In genomic region chr14:55884713-55885113, GRCm38 (mm10) we compare ENCODE assay signal across 8 mouse cellular contexts. TPM values are rescaled to one million over a fixed set of nuclear protein-coding genes. Genes with fewer than 3 reads are reported as not detected.
A peak's percentile ranks its signal among the peaks of the same experiment; 100 is the strongest.
DNase-seq lines count a peak whose midpoint lies in the region; ATAC-seq and TF ChIP-seq lines count a peak whose summit lies in the region.

Gene Khnyn (plus strand): TSS chr14:55884947.

- peak; percentile 92 for ATAC-seq in embryonic facial prominence, embryonic 15.5 days (ENCODE audit: insufficient number of reproducible peaks, low FRiP score, low TSS enrichment, low read depth)
- ATAC-seq in limb, embryonic 13.5 days (ENCODE audit: low FRiP score, low read depth), result peak; percentile 94
- ATAC-seq in midbrain, embryonic 15.5 days (replicated peaks), result peak; percentile 91

- peaks cover 33% of the 10 kb centered on the region for H3K36me3 ChIP-seq in embryonic facial prominence, embryonic 15.5 days
- H3K36me3 ChIP-seq in limb, embryonic 13.5 days, result peaks cover 37% of the 10 kb centered on the region
- peaks cover 17% of the 10 kb centered on the region; the same call in 1 of the 2 replicates for H3K36me3 ChIP-seq in midbrain, embryonic 15.5 days (replicated peaks)

- no peaks in the 10 kb centered on the region for H3K27me3 ChIP-seq in embryonic facial prominence, embryonic 15.5 days
- H3K27me3 ChIP-seq in limb, embryonic 13.5 days, result no peaks in the 10 kb centered on the region
- no peaks in the 10 kb centered on the region for H3K27me3 ChIP-seq in midbrain, embryonic 15.5 days (replicated peaks)

- TF ChIP-seq CTCF in bone marrow, adult 2 months (IDR thresholded peaks at IDR 0.05; ENCODE audit: control insufficient read depth, insufficient read depth, low read length), result no peak

- peak within 1 kb of the TSS; percentile 81 for H3K4me3 ChIP-seq in bone marrow, adult 2 months (replicated peaks; ENCODE audit: control insufficient read depth, low read depth, low read length)
- peak within 1 kb of the TSS; percentile 69 for H3K4me3 ChIP-seq in embryonic facial prominence, embryonic 15.5 days (replicated peaks)
- peak within 1 kb of the TSS; percentile 80 for H3K4me3 ChIP-seq in limb, embryonic 13.5 days
- peak within 1 kb of the TSS; percentile 81 for H3K4me3 ChIP-seq in midbrain, embryonic 15.5 days

- H3K4me2 ChIP-seq in embryonic facial prominence, embryonic 15.5 days (replicated peaks), result peak within 1 kb of the TSS; percentile 78
- H3K4me2 ChIP-seq in limb, embryonic 13.5 days (replicated peaks), result peak within 1 kb of the TSS; percentile 84
- peak within 1 kb of the TSS; percentile 91 for H3K4me2 ChIP-seq in midbrain, embryonic 15.5 days

- peak; percentile 77; the same call in 1 of the 2 replicates for TF ChIP-seq POLR2A in bone marrow, adult 2 months (IDR thresholded peaks at IDR 0.05; ENCODE audit: borderline replicate concordance, control insufficient read depth, low read depth, low read length)

- peak within 1 kb of the TSS; percentile 98 for H3K27ac ChIP-seq in bone marrow, adult 2 months (ENCODE audit: control insufficient read depth, insufficient read depth, low read depth, low read length, poor library complexity)
- H3K27ac ChIP-seq in embryonic facial prominence, embryonic 15.5 days (replicated peaks), result peak within 1 kb of the TSS; percentile 91
- H3K27ac ChIP-seq in limb, embryonic 13.5 days, result peak within 1 kb of the TSS; percentile 90
- peak within 1 kb of the TSS; percentile 64 for H3K27ac ChIP-seq in midbrain, embryonic 15.5 days

- DNase-seq in A20 (ENCODE audit: low read depth, low spot score), result peak; percentile 94
- DNase-seq in heart, adult 8-10 months (ENCODE audit: low spot score), result peak; percentile 91
- peak; percentile 96 for DNase-seq in kidney, adult 9 months
- peak; percentile 84 to 87 for DNase-seq in spleen, adult 18-20 months

- H3K4me1 ChIP-seq in bone marrow, adult 2 months (ENCODE audit: control insufficient read depth, insufficient read depth, low read length), result peaks cover 3% of the 10 kb centered on the region
- H3K4me1 ChIP-seq in embryonic facial prominence, embryonic 15.5 days, result peaks cover 33% of the 10 kb centered on the region
- peaks cover 34% of the 10 kb centered on the region for H3K4me1 ChIP-seq in limb, embryonic 13.5 days
- peaks cover 24% of the 10 kb centered on the region for H3K4me1 ChIP-seq in midbrain, embryonic 15.5 days

- no peaks in the 10 kb centered on the region for H3K9me3 ChIP-seq in embryonic facial prominence, embryonic 15.5 days (replicated peaks)
- no peaks in the 10 kb centered on the region for H3K9me3 ChIP-seq in limb, embryonic 13.5 days
- H3K9me3 ChIP-seq in midbrain, embryonic 15.5 days, result no peaks in the 10 kb centered on the region

- peak within 1 kb of the TSS; percentile 70 for H3K9ac ChIP-seq in embryonic facial prominence, embryonic 15.5 days
- peak within 1 kb of the TSS; percentile 86 for H3K9ac ChIP-seq in limb, embryonic 13.5 days
- H3K9ac ChIP-seq in midbrain, embryonic 15.5 days, result peak within 1 kb of the TSS; percentile 79

- WGBS in bone marrow, adult 2 months, result under 1% methylated on average over 30 of the region's 30 CpGs
- under 1% methylated on average over 28 of the region's 30 CpGs for WGBS in embryonic facial prominence, embryonic 15.5 days
- WGBS in limb, embryonic 13.5 days, result under 1% methylated on average over 26 of the region's 30 CpGs
- 0% methylated on average over 30 of the region's 30 CpGs for WGBS in midbrain, embryonic 15.5 days

RNA-seq across cellular contexts. Expression of gene Khnyn, which starts in this region (rescaled TPM):
- 12.6 and 28.3 TPM in 2 replicates for polyA plus RNA-seq in bone marrow, adult 2 months (2011; ENCODE audit: insufficient read depth, insufficient read length, low replicate concordance, missing spikeins)
- 18.8 and 19.9 TPM in 2 replicates for polyA plus RNA-seq in embryonic facial prominence, embryonic 15.5 days (2015; fragmentation: Nextera tagmentation; extraction: Ambion mirVana)
- 10 to 100 TPM in 2 of 4 experiments, 1 to 10 TPM in 2; 8.1 to 11.7 (median 10.3) TPM for total RNA-seq in heart, adult 8-10 months (2022)
- polyA plus RNA-seq in limb, embryonic 13.5 days (2015; fragmentation: Nextera tagmentation; extraction: Ambion mirVana), result 24.2 and 25.5 TPM in 2 replicates
- polyA plus RNA-seq in midbrain, embryonic 15.5 days (2015; fragmentation: Nextera tagmentation; extraction: Ambion mirVana), result 10.9 and 11.4 TPM in 2 replicates

Comparison
In these comparisons a context has a peak if more than half of its experiments do, and no peak if none do; other contexts are left out.
1. Peak in every context shown above with its lines: DNase-seq, ATAC-seq, H3K4me3 ChIP-seq and H3K27ac ChIP-seq.